Mouse (Mus musculus) ES-E14 (cell line): ENCODE measurements at regions not wholly inside any gene's neighbourhood (a gene's known extent, or its start where the extent isn't known, plus 50 kb on each side); places are given as distances from the start of the nearest gene placed in this dataset.

Experiments
- CHD2 ChIP-seq: IDR thresholded peaks from 2 replicates; pipeline ENCODE4 v1.6.1; 2014; ENCODE audit warnings: mild to moderate bottlenecking, low read depth, low read length, inconsistent platforms
- HCFC1 ChIP-seq: IDR thresholded peaks from 2 replicates; pipeline ENCODE4 v1.6.1; 2012; ENCODE audit warnings: low read length, inconsistent platforms, borderline replicate concordance; ENCODE audit not compliant: insufficient read depth
- MAFK ChIP-seq: IDR thresholded peaks from 2 replicates; pipeline ENCODE4 v1.6.1; 2014; ENCODE audit warnings: mild to moderate bottlenecking, low read depth, low read length, inconsistent platforms; ENCODE audit not compliant: insufficient read depth

DNA sequence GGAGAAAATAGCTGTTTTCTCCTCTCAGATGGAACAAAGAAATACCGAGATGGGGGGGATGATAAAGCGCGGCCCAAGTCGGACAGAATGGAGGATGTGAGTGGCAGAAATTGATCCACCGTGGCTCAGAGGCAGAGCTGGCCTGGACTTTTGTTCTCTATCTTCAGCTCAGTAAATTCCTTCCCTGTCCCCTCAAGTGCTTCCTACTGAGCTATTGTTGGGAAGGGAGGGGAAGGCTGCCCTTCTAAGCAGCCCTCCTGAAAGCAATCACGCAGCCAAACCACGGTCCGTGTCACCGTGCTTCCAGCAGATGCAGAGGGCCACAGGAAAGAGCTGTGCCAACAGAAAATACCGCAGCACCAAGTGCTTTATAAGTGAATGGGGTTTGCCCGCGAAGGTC, 212.2 kb upstream of the Trpc7 start:
- TF ChIP-seq HCFC1 (no peak), CHD2 (no peak), MAFK (no peak)
